Mouse (Mus musculus) erythroblast, adult 5-6 weeks (primary cell): ENCODE measurements around the gene Stpg3. TPM values are rescaled to one million over a fixed set of nuclear protein-coding genes. Genes with fewer than 3 reads are reported as not detected.

ENCODE experiments used
- ATAC-seq: replicated peaks from 2 replicates; pipeline ENCODE4 v1.8.0; 2016; ENCODE audit warnings: moderate number of reproducible peaks, mild to moderate bottlenecking, moderate TSS enrichment, inconsistent platforms; ENCODE audit not compliant: poor library complexity, low FRiP score, severe bottlenecking
- total RNA-seq, 2 experiments: library from RNA; stranded (forward) in 1 of 2; stranded (reverse) in 1 of 2; fragments of 150-400 nt in 1 of 2; fragments of 200-764, 138-1000 nt in 1 of 2; gene quantifications; 2 replicates each; pipeline versions ENCODE4 v1.2.3 to v1.2.4; 2015 to 2017; ENCODE audit warnings: low replicate concordance in 2 of 2

Stpg3 gene
- total RNA-seq, 2 experiments from 2014 or later = 0.34 TPM; not detected in 1

DNA sequence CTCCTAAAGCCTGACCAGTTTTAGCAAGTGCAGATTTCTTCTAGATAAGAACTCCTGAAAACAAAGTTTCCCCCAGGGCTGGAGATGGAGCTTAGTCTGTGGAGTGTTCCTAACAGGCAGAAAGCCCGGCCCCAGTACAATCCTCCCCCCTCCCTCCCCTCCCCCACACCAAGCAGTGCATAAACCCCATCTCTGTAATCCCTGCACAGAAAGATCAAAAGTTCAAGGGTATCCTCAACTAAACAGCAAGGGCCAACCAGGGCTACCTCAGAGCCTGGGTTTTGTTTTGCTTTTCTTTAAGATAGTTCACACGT lies 45.8 kb downstream of the Stpg3 start:
- no peak for ATAC-seq

GRCm38 (mm10) chr2:25167919-25168664 lies 46.3 kb downstream of the Stpg3 start:
- ATAC-seq = no peak

DNA sequence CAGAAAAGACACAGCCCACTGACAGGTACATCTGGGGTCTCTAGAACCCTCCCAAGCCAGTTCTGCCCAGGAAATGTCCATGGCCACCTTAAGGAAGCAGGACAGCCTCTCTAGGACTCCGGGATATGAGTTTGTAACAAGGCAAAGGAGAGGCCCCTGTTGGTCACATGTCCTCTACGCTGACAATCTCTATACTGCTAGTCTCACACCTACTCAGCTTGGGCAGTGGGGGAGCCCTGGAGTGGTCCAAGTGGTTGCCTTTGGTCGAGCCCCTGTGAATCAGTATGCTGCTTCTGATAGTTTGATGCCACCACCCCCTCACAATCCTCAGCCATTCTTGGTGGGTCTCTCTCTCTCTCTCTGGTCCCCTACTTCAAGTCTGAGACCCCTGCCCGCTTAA lies 47.0 kb downstream of the Stpg3 start:
- no peak for ATAC-seq

Other genes starting within 250 kb of the Stpg3 start
Only the 30 nearest of the 32 such genes appear.
- 17.6 and 33.6 TPM in 2 replicates for gene Mrpl41, start 239.5 kb downstream of the Stpg3 start, total RNA-seq (2015; ENCODE audit: low replicate concordance)
- gene Mrpl41, start 239.5 kb downstream of the Stpg3 start, total RNA-seq (2017; ENCODE audit: low replicate concordance) = 18.8 and 37.7 TPM in 2 replicates
- 24.8 and 46.6 TPM in 2 replicates for gene Pnpla7, start 238.6 kb downstream of the Stpg3 start, total RNA-seq (2015; ENCODE audit: low replicate concordance)
- 29.9 and 37.2 TPM in 2 replicates for gene Pnpla7, start 238.6 kb downstream of the Stpg3 start, total RNA-seq (2017; ENCODE audit: low replicate concordance)
- 1.7 and 2.1 TPM in 2 replicates for gene Nsmf, start 160.3 kb downstream of the Stpg3 start, total RNA-seq (2015; ENCODE audit: low replicate concordance)
- gene Nsmf, start 160.3 kb downstream of the Stpg3 start, total RNA-seq (2017; ENCODE audit: low replicate concordance) = 0.60 and 1.5 TPM in 2 replicates
- gene Entpd8, start 134.3 kb downstream of the Stpg3 start, total RNA-seq (2015; ENCODE audit: low replicate concordance) = not detected in 2 replicates
- gene Entpd8, start 134.3 kb downstream of the Stpg3 start, total RNA-seq (2017; ENCODE audit: low replicate concordance) = not detected in 2 replicates
- gene Noxa1, start 119.5 kb downstream of the Stpg3 start, total RNA-seq (2015; ENCODE audit: low replicate concordance) = not detected in 2 replicates
- gene Noxa1, start 119.5 kb downstream of the Stpg3 start, total RNA-seq (2017; ENCODE audit: low replicate concordance) = not detected in 2 replicates
- gene Nrarp, start 33.9 kb downstream of the Stpg3 start, total RNA-seq (2015; ENCODE audit: low replicate concordance) = not detected in 2 replicates
- 0.51 TPM in 1 of 2 replicates, not detected in the other for gene Nrarp, start 33.9 kb downstream of the Stpg3 start, total RNA-seq (2017; ENCODE audit: low replicate concordance)
- gene Tor4a, start 17.8 kb downstream of the Stpg3 start, total RNA-seq (2015; ENCODE audit: low replicate concordance) = 3.1 and 5.0 TPM in 2 replicates
- gene Tor4a, start 17.8 kb downstream of the Stpg3 start, total RNA-seq (2017; ENCODE audit: low replicate concordance) = 6.7 and 7.4 TPM in 2 replicates
- 0.77 and 6.1 TPM in 2 replicates for gene Nelfb, start 3.1 kb downstream of the Stpg3 start, total RNA-seq (2015; ENCODE audit: low replicate concordance)
- 19.5 and 25.7 TPM in 2 replicates for gene Nelfb, start 3.1 kb downstream of the Stpg3 start, total RNA-seq (2017; ENCODE audit: low replicate concordance)
- not detected in 2 replicates for gene Fam166a, start 4.1 kb upstream of the Stpg3 start, total RNA-seq (2015; ENCODE audit: low replicate concordance)
- gene Fam166a, start 4.1 kb upstream of the Stpg3 start, total RNA-seq (2017; ENCODE audit: low replicate concordance) = not detected in 2 replicates
- gene Tubb4b, start 10.1 kb upstream of the Stpg3 start, total RNA-seq (2015; ENCODE audit: low replicate concordance) = 161 and 203 TPM in 2 replicates
- gene Tubb4b, start 10.1 kb upstream of the Stpg3 start, total RNA-seq (2017; ENCODE audit: low replicate concordance) = 205 and 234 TPM in 2 replicates
- not detected in 2 replicates for gene Slc34a3, start 19.7 kb upstream of the Stpg3 start, total RNA-seq (2015; ENCODE audit: low replicate concordance)
- not detected in 2 replicates for gene Slc34a3, start 19.7 kb upstream of the Stpg3 start, total RNA-seq (2017; ENCODE audit: low replicate concordance)
- gene Rnf224, start 22.1 kb upstream of the Stpg3 start, total RNA-seq (2015; ENCODE audit: low replicate concordance) = not detected in 2 replicates
- not detected in 2 replicates for gene Rnf224, start 22.1 kb upstream of the Stpg3 start, total RNA-seq (2017; ENCODE audit: low replicate concordance)
- gene Rnf208, start 27.6 kb upstream of the Stpg3 start, total RNA-seq (2015; ENCODE audit: low replicate concordance) = not detected in 2 replicates
- gene Rnf208, start 27.6 kb upstream of the Stpg3 start, total RNA-seq (2017; ENCODE audit: low replicate concordance) = not detected in 2 replicates
- gene Cysrt1, start 27.8 kb upstream of the Stpg3 start, total RNA-seq (2015; ENCODE audit: low replicate concordance) = not detected in 2 replicates
- not detected in 2 replicates for gene Cysrt1, start 27.8 kb upstream of the Stpg3 start, total RNA-seq (2017; ENCODE audit: low replicate concordance)
- 2.1 and 3.3 TPM in 2 replicates for gene AL732309.1, start 32.2 kb upstream of the Stpg3 start, total RNA-seq (2015; ENCODE audit: low replicate concordance)
- 1.6 TPM in 1 of 2 replicates, not detected in the other for gene AL732309.1, start 32.2 kb upstream of the Stpg3 start, total RNA-seq (2017; ENCODE audit: low replicate concordance)
- gene Tmem203, start 40.8 kb upstream of the Stpg3 start, total RNA-seq (2015; ENCODE audit: low replicate concordance) = 2.5 and 8.8 TPM in 2 replicates
- 2.2 and 3.7 TPM in 2 replicates for gene Tmem203, start 40.8 kb upstream of the Stpg3 start, total RNA-seq (2017; ENCODE audit: low replicate concordance)
- 1.5 and 4.0 TPM in 2 replicates for gene Tprn, start 48.0 kb upstream of the Stpg3 start, total RNA-seq (2015; ENCODE audit: low replicate concordance)
- gene Tprn, start 48.0 kb upstream of the Stpg3 start, total RNA-seq (2017; ENCODE audit: low replicate concordance) = 0.26 and 2.6 TPM in 2 replicates
- 36.5 and 67.5 TPM in 2 replicates for gene Ssna1, start 57.8 kb upstream of the Stpg3 start, total RNA-seq (2015; ENCODE audit: low replicate concordance)
- gene Ssna1, start 57.8 kb upstream of the Stpg3 start, total RNA-seq (2017; ENCODE audit: low replicate concordance) = 9.9 and 24.8 TPM in 2 replicates
- 8.4 and 12.9 TPM in 2 replicates for gene Anapc2, start 57.8 kb upstream of the Stpg3 start, total RNA-seq (2015; ENCODE audit: low replicate concordance)
- 9.2 and 18.7 TPM in 2 replicates for gene Anapc2, start 57.8 kb upstream of the Stpg3 start, total RNA-seq (2017; ENCODE audit: low replicate concordance)
- not detected in 2 replicates for gene Tmem210, start 73.5 kb upstream of the Stpg3 start, total RNA-seq (2015; ENCODE audit: low replicate concordance)
- not detected in 2 replicates for gene Tmem210, start 73.5 kb upstream of the Stpg3 start, total RNA-seq (2017; ENCODE audit: low replicate concordance)
- not detected in 2 replicates for gene Lrrc26, start 75.3 kb upstream of the Stpg3 start, total RNA-seq (2015; ENCODE audit: low replicate concordance)
- not detected in 2 replicates for gene Lrrc26, start 75.3 kb upstream of the Stpg3 start, total RNA-seq (2017; ENCODE audit: low replicate concordance)
- gene Grin1, start 104.5 kb upstream of the Stpg3 start, total RNA-seq (2015; ENCODE audit: low replicate concordance) = not detected in 2 replicates
- not detected in 2 replicates for gene Grin1, start 104.5 kb upstream of the Stpg3 start, total RNA-seq (2017; ENCODE audit: low replicate concordance)
- 4.6 and 11.1 TPM in 2 replicates for gene Man1b1, start 117.7 kb upstream of the Stpg3 start, total RNA-seq (2015; ENCODE audit: low replicate concordance)
- 13.2 and 28.3 TPM in 2 replicates for gene Man1b1, start 117.7 kb upstream of the Stpg3 start, total RNA-seq (2017; ENCODE audit: low replicate concordance)
- gene Dpp7, start 141.7 kb upstream of the Stpg3 start, total RNA-seq (2015; ENCODE audit: low replicate concordance) = 13.3 TPM in 1 of 2 replicates, not detected in the other
- 2.6 TPM in 1 of 2 replicates, not detected in the other for gene Dpp7, start 141.7 kb upstream of the Stpg3 start, total RNA-seq (2017; ENCODE audit: low replicate concordance)
- 7.7 and 13.3 TPM in 2 replicates for gene Uap1l1, start 151.0 kb upstream of the Stpg3 start, total RNA-seq (2015; ENCODE audit: low replicate concordance)
- gene Uap1l1, start 151.0 kb upstream of the Stpg3 start, total RNA-seq (2017; ENCODE audit: low replicate concordance) = 0.51 and 3.9 TPM in 2 replicates
- 3.3 and 8.8 TPM in 2 replicates for gene Sapcd2, start 157.7 kb upstream of the Stpg3 start, total RNA-seq (2015; ENCODE audit: low replicate concordance)
- 0.98 and 8.0 TPM in 2 replicates for gene Sapcd2, start 157.7 kb upstream of the Stpg3 start, total RNA-seq (2017; ENCODE audit: low replicate concordance)
- gene Entpd2, start 181.2 kb upstream of the Stpg3 start, total RNA-seq (2015; ENCODE audit: low replicate concordance) = not detected in 2 replicates
- gene Entpd2, start 181.2 kb upstream of the Stpg3 start, total RNA-seq (2017; ENCODE audit: low replicate concordance) = not detected in 2 replicates
- gene Npdc1, start 184.7 kb upstream of the Stpg3 start, total RNA-seq (2015; ENCODE audit: low replicate concordance) = not detected in 2 replicates
- not detected in 2 replicates for gene Npdc1, start 184.7 kb upstream of the Stpg3 start, total RNA-seq (2017; ENCODE audit: low replicate concordance)
- gene Fut7, start 208.6 kb upstream of the Stpg3 start, total RNA-seq (2015; ENCODE audit: low replicate concordance) = 2.7 and 4.0 TPM in 2 replicates
- 4.4 and 4.5 TPM in 2 replicates for gene Fut7, start 208.6 kb upstream of the Stpg3 start, total RNA-seq (2017; ENCODE audit: low replicate concordance)
- gene Abca2, start 214.1 kb upstream of the Stpg3 start, total RNA-seq (2015; ENCODE audit: low replicate concordance) = 7.7 and 16.7 TPM in 2 replicates
- gene Abca2, start 214.1 kb upstream of the Stpg3 start, total RNA-seq (2017; ENCODE audit: low replicate concordance) = 4.5 and 7.3 TPM in 2 replicates